Mouse (Mus musculus) megakaryocyte, embryonic 14.5 days (primary cell): ENCODE measurements around the gene C2cd5.

Source experiments
- FLI1 ChIP-seq: IDR thresholded peaks from 2 replicates; pipeline ENCODE4 v1.6.1; 2012; ENCODE audit warnings: low read length, inconsistent platforms, mixed read lengths
- GATA1 ChIP-seq: IDR thresholded peaks from 3 replicates; pipeline ENCODE4 v1.6.1; 2012; ENCODE audit warnings: mixed read lengths, low read length, inconsistent platforms, borderline replicate concordance

- TF ChIP-seq GATA1 (no peak), FLI1 (no peak)
Observed at GRCm38 (mm10) chr6:143115505-143115904, 15.6 kb upstream of the C2cd5 start.
